Mouse (Mus musculus) telencephalon, adult 2 months (tissue): ENCODE measurements at regions not wholly inside any gene's neighbourhood (a gene's known extent, or its start where the extent isn't known, plus 50 kb on each side); places are given as distances from the start of the nearest gene placed in this dataset.

Experiments used
- DNase-seq: peaks from one replicate; pipeline ENCODE4 v3.0.0-alpha.2; 2011; ENCODE audit warnings: low read depth, low spot score

DNA sequence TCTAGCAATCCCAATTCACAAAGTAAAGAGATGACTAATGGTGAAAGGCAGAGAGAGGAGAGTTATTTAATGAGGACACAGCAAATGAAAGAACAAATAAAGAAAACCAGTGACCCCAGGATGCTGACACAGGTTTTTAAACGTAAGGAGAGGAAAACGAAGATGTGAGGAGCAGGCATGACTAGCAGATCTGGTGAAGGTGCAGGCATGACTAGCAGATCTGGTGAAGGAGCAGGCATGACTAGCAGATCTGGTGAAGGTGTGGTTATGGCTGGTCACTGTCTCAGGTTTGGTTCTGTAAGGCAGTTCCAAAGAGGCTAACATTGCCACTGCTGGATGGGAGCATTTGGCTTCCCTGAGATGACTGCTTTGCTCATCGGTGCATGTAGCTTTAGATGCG, 57.0 kb downstream of the Mbl2 start:
- DNase-seq = no peak

GRCm38 (mm10) chr19:30295263-30295704, 62.5 kb downstream of the Mbl2 start:
- DNase-seq = peak; percentile 19

DNA sequence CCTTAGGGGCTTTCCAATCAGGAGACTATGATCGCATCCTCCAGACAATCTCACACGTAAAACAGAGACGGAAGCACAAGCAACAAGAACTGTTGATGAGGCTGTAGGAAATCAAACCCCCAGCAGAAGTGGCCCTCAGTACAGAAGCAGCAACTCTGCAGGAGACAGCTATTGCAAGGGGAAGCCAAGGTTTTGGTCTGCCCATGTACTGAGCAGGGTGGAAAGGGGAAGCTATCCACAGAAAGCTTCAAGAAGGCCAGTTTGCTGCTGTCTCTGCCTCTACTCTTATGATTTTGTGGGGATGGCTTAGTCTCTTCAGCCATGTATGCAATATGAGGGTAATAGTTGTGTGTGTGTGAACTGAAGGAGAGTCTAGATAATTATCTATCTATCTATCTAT, 63.3 kb downstream of the Mbl2 start:
- no peak for DNase-seq

- no peak for DNase-seq
Measured at GRCm38 (mm10) chr19:30299536-30299935, 66.8 kb downstream of the Mbl2 start.

- no peak for DNase-seq
Measured at GRCm38 (mm10) chr19:30302281-30302680, 69.5 kb downstream of the Mbl2 start.

GRCm38 (mm10) chr19:30306379-30306778, 73.6 kb downstream of the Mbl2 start:
- no peak for DNase-seq

DNA sequence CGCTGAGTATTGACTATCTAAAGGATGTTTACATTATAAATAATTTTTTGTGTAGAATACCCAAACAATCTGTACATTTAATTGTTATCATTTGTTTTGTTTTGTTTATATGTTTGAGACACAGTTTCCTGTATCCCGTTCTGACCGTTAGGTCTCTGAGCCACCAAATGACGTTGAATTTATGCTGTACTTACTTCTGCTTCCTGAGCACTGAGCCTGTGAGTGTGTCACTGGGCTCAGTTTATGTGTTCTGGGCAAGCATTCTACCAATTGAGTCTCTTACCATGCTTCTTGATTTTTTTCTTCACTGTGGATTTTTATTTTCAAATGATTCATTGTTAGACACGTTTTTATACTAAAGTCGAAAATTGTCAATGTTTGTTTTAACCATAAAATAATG, 74.2 kb downstream of the Mbl2 start:
- no peak for DNase-seq

GRCm38 (mm10) chr19:30317314-30317713, 84.6 kb downstream of the Mbl2 start:
- no peak for DNase-seq

DNA sequence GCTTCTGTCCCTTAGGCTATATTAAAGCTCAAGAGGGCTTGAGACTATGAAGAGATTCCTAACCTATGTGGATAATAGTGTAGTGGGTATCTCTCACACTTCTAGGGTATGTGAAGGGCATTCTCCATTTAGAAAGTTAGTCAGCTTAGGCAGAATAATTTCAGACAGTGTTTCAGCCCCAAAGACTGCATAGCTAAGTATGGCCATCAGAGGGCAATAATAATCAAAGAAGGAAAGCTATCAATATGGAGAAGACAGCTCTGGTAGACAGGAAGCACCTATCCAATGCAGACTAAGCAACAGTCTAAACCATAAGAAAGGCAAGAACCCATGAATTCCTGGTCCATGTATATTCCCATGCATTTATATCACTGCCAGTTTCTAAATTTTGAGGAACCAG, 95.0 kb downstream of the Mbl2 start:
- no peak for DNase-seq

GRCm38 (mm10) chr19:30328886-30329285, 96.1 kb downstream of the Mbl2 start:
- DNase-seq = no peak

- DNase-seq = no peak
Measured at GRCm38 (mm10) chr19:30330792-30331191, 98.0 kb downstream of the Mbl2 start.

GRCm38 (mm10) chr19:30331850-30332249, 99.1 kb downstream of the Mbl2 start:
- no peak for DNase-seq

- DNase-seq = no peak
Measured at GRCm38 (mm10) chr19:30344401-30344800, 111.7 kb downstream of the Mbl2 start.

- DNase-seq = no peak
Measured at GRCm38 (mm10) chr19:30348924-30349323, 116.2 kb downstream of the Mbl2 start.

- no peak for DNase-seq
Measured at GRCm38 (mm10) chr19:30354981-30355380, 122.2 kb downstream of the Mbl2 start.

DNA sequence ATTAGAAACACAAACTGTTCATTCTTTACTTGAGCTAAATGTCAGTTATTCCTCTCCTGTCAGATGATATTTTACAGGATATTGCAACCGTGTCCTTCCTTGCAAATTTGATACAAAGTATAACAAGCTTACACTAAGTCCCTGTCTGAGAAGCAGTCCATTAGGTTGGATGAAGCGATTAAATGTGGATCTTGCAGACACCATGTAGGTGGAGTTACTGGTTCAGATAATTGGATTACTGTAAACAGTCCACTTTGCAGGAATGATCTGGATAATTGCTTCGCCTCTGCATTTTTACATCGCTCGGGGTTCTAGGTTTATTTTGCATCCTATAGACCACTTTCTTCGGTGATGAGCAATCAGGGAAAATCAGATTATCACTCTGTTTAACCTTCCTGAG, 126.2 kb downstream of the Mbl2 start:
- no peak for DNase-seq

GRCm38 (mm10) chr19:30371901-30372300, 139.2 kb downstream of the Mbl2 start:
- DNase-seq = no peak

DNA sequence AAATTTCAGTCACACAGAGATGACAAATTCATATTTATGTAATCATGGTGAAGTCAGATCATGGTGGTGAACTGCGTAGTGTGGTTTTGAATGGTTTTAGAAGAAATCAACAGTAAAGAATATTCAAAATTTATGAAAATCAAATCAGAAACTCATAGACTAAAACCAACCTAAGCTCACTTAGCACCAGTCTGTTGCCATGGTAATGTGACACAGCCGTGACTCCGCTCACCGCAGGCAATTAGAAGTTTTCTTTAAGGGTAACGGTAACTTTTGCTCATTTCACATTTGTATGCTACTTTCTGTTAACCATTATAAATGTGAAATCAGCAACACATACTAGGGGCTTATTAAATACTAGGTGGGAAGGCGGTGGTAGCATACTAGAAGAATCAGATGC, 147.0 kb downstream of the Mbl2 start:
- no peak for DNase-seq

GRCm38 (mm10) chr19:30380515-30381206, 147.9 kb downstream of the Mbl2 start:
- DNase-seq = no peak

- DNase-seq = no peak
Measured at GRCm38 (mm10) chr19:30393791-30394190, 155.7 kb downstream of the Dkk1 start.

DNA sequence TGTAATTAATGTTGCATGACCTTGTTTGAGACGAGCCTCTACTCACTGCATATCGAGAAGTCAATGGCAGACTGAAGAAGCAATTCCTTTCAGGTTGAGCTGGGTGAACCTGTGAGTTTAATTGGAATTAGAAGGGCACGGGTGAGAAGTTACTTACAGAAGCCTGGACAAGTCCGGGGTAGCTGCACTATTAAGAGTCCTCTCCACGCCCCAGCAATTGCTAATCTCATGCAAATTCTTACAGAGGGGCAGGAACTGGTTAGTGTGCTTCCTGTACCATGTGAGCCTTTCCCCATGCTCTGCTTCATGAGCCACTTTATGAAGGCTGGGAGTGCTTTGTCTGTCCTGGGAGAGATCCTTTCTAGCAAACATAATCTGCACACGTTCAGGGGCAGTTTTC, 142.5 kb downstream of the Dkk1 start:
- DNase-seq = no peak

- no peak for DNase-seq
Measured at GRCm38 (mm10) chr19:30419556-30420280, 129.7 kb downstream of the Dkk1 start.

GRCm38 (mm10) chr19:30425627-30426026, 123.8 kb downstream of the Dkk1 start:
- no peak for DNase-seq
